In genomic region chr6:140819451-140819878, GRCm38 (mm10) we compare ENCODE assay signal across 10 mouse cellular contexts.
DNase-seq lines count a peak whose midpoint lies in the region; ATAC-seq and TF ChIP-seq lines count a peak whose summit lies in the region.
"Had no signal": no experiment of that assay in that cellular context is flagged by ENCODE, and none has a peak within 500 bp of the region (broad histone marks: within the 10 kb centered on the region; RNA-seq: fewer than 3 reads in every experiment).

No protein-coding gene starts in this region.

- ATAC-seq in limb, embryonic 13.5 days (ENCODE audit: low FRiP score, low read depth) = peak; percentile 34; the same call in 1 of the 2 replicates
- peak; percentile 67; the same call in 1 of the 2 replicates for ATAC-seq in kidney, embryonic 16.5 days (ENCODE audit: low FRiP score, low TSS enrichment)
- ATAC-seq in stomach, embryonic 14.5 days (ENCODE audit: insufficient number of reproducible peaks, insufficient read depth, low FRiP score, low read depth) = peak; percentile 23; the same call in 1 of the 2 replicates
- ATAC-seq in erythroid progenitor cell, adult 5-6 weeks (replicated peaks; ENCODE audit: low FRiP score, poor library complexity, severe bottlenecking) = no peak

- TF ChIP-seq CTCF in cerebellum, adult 2 months (IDR thresholded peaks at IDR 0.05; ENCODE audit: borderline replicate concordance, insufficient read depth, low read depth, low read length) = no peak

- no peak for TF ChIP-seq POLR2A in cerebellum, adult 2 months (IDR thresholded peaks at IDR 0.05; ENCODE audit: borderline replicate concordance, insufficient read depth, low read length)

- no peaks in the 10 kb centered on the region for H3K36me3 ChIP-seq in limb, embryonic 13.5 days
- no peaks in the 10 kb centered on the region for H3K36me3 ChIP-seq in limb, embryonic 10.5 days
- H3K36me3 ChIP-seq in kidney, embryonic 16.5 days (ENCODE audit: insufficient read depth, low read length) = no peaks in the 10 kb centered on the region
- H3K36me3 ChIP-seq in stomach, embryonic 14.5 days (ENCODE audit: control insufficient read depth, insufficient read depth, low read length) = no peaks in the 10 kb centered on the region
- H3K36me3 ChIP-seq: embryonic facial prominence, embryonic 15.5 days; hindbrain, embryonic 13.5 days had no signal

- H3K4me2 ChIP-seq in limb, embryonic 13.5 days (replicated peaks) = no peak overlapping the region
- no peak overlapping the region for H3K4me2 ChIP-seq in kidney, embryonic 16.5 days (replicated peaks; ENCODE audit: low read depth, low read length)
- H3K4me2 ChIP-seq in stomach, embryonic 14.5 days (replicated peaks; ENCODE audit: low read depth, low read length) = no peak overlapping the region
- H3K4me2 ChIP-seq: embryonic facial prominence, embryonic 15.5 days; hindbrain, embryonic 13.5 days had no signal

- DNase-seq in limb, embryonic 10.5 days (ENCODE audit: low spot score) = no peak
- peak; percentile 62 for DNase-seq in adrenal gland, postnatal 10 days
- DNase-seq in cerebellum, adult 2 months = no peak
- DNase-seq in urinary bladder, adult 18-20 months (ENCODE audit: low spot score in 2 of 2) = no peak

- no peaks in the 10 kb centered on the region for H3K27me3 ChIP-seq in limb, embryonic 13.5 days
- H3K27me3 ChIP-seq in limb, embryonic 10.5 days (ENCODE audit: low read depth, poor library complexity, severe bottlenecking) = no peaks in the 10 kb centered on the region
- H3K27me3 ChIP-seq in kidney, embryonic 16.5 days (ENCODE audit: insufficient read depth, low read length) = no peaks in the 10 kb centered on the region
- no peaks in the 10 kb centered on the region for H3K27me3 ChIP-seq in stomach, embryonic 14.5 days (ENCODE audit: control insufficient read depth, insufficient read depth, low read length)
- no peaks in the 10 kb centered on the region for H3K27me3 ChIP-seq in cerebellum, adult 2 months (ENCODE audit: control insufficient read depth, insufficient read depth, low read length)
- H3K27me3 ChIP-seq: embryonic facial prominence, embryonic 15.5 days; hindbrain, embryonic 13.5 days had no signal

- H3K9ac ChIP-seq in limb, embryonic 13.5 days = no peak overlapping the region
- no peak overlapping the region for H3K9ac ChIP-seq in kidney, embryonic 16.5 days (replicated peaks; ENCODE audit: low read length)
- no peak overlapping the region for H3K9ac ChIP-seq in stomach, embryonic 14.5 days (replicated peaks; ENCODE audit: low read depth, low read length)
- H3K9ac ChIP-seq: embryonic facial prominence, embryonic 15.5 days; hindbrain, embryonic 13.5 days had no signal

- H3K4me1 ChIP-seq in limb, embryonic 13.5 days = no peaks in the 10 kb centered on the region; the same call in none of the 2 replicates
- H3K4me1 ChIP-seq in limb, embryonic 10.5 days = peaks cover 3% of the 10 kb centered on the region
- no peaks in the 10 kb centered on the region for H3K4me1 ChIP-seq in kidney, embryonic 16.5 days (ENCODE audit: insufficient read depth, low read length)
- H3K4me1 ChIP-seq in stomach, embryonic 14.5 days (ENCODE audit: control insufficient read depth, insufficient read depth, low read length) = 0 out of 2 replicates have a peak, but pooled peaks cover 2% of the 10 kb centered on the region
- no peaks in the 10 kb centered on the region for H3K4me1 ChIP-seq in cerebellum, adult 2 months (ENCODE audit: control insufficient read depth, insufficient read depth, low read length)
- H3K4me1 ChIP-seq: hindbrain, embryonic 13.5 days had no signal

- no peak overlapping the region for H3K27ac ChIP-seq in limb, embryonic 13.5 days
- H3K27ac ChIP-seq in limb, embryonic 10.5 days = no peak overlapping the region
- no peak overlapping the region for H3K27ac ChIP-seq in kidney, embryonic 16.5 days (ENCODE audit: low read length)
- no peak overlapping the region for H3K27ac ChIP-seq in stomach, embryonic 14.5 days (ENCODE audit: low read length)
- no peak overlapping the region for H3K27ac ChIP-seq in cerebellum, adult 2 months (ENCODE audit: insufficient read depth, low read length)
- H3K27ac ChIP-seq: embryonic facial prominence, embryonic 15.5 days; hindbrain, embryonic 13.5 days had no signal

- H3K9me3 ChIP-seq in limb, embryonic 13.5 days = no peaks in the 10 kb centered on the region
- H3K9me3 ChIP-seq in limb, embryonic 10.5 days (replicated peaks) = no peaks in the 10 kb centered on the region
- H3K9me3 ChIP-seq in kidney, embryonic 16.5 days (ENCODE audit: low read length) = no peaks in the 10 kb centered on the region
- H3K9me3 ChIP-seq in stomach, embryonic 14.5 days (ENCODE audit: control insufficient read depth, low read depth, low read length) = no peaks in the 10 kb centered on the region
- H3K9me3 ChIP-seq: embryonic facial prominence, embryonic 15.5 days; hindbrain, embryonic 13.5 days had no signal

- 67% methylated on average over 8 of the region's 8 CpGs for WGBS in limb, embryonic 13.5 days
- WGBS in limb, embryonic 10.5 days = 89% methylated on average over 8 of the region's 8 CpGs
- 54% methylated on average over 8 of the region's 8 CpGs for WGBS in kidney, embryonic 16.5 days
- WGBS in stomach, embryonic 14.5 days = 57% methylated on average over 8 of the region's 8 CpGs
- 24% methylated on average over 8 of the region's 8 CpGs for WGBS in cerebellum, adult 2 months

- no peak overlapping the region for H3K4me3 ChIP-seq in limb, embryonic 13.5 days
- no peak overlapping the region for H3K4me3 ChIP-seq in limb, embryonic 10.5 days
- H3K4me3 ChIP-seq in kidney, embryonic 16.5 days (ENCODE audit: low read length) = no peak overlapping the region
- no peak overlapping the region for H3K4me3 ChIP-seq in stomach, embryonic 14.5 days (ENCODE audit: low read depth, low read length)
- no peak overlapping the region for H3K4me3 ChIP-seq in cerebellum, adult 2 months (replicated peaks; ENCODE audit: insufficient read depth, low read depth, low read length)
- H3K4me3 ChIP-seq: embryonic facial prominence, embryonic 15.5 days; hindbrain, embryonic 13.5 days had no signal
